Mouse (Mus musculus) natural killer cell, adult 2 months (primary cell): Measurements from ENCODE around the gene Tmem35b.
A peak's percentile ranks its signal among the peaks of the same experiment; 100 is the strongest.

Experiments
- DNase-seq, 2 experiments: peaks; one replicate each; pipeline ENCODE4 v3.0.0; 2022; ENCODE audit warnings: low spot score in 2 of 2

The Tmem35b gene

GRCm38 (mm10) chr4:127168211-127168913 is 44.9 kb downstream of the Tmem35b start:
- DNase-seq = peak; percentile 7 to 18

DNA sequence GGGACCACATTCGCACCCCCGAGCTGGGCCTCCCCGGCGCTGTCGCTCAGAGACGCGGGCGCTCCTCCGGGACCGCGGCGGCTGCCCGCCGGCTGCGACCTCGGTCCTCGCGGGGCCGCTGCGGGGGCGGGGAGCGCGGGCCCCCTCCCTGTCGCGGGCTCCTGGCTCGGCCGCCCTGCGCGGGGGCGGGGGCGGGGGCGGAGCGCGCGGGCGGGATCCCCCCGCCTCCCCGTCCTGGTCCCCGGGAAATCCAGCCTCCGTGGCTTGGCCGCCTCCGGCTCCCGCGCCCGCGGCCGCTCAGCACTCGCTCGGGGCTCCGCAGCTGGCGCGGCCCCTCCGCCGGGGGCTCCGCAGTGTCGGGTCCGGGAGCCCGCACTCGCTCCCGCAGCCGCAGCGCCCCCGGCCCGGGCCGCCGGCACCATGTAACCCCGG is 45.4 kb downstream of the Tmem35b start, which contains the start of gene Dlgap3:
Gene Dlgap3 (plus strand): TSS at position 291 of the 432 bp plus-strand sequence.
- no peak for DNase-seq

DNA sequence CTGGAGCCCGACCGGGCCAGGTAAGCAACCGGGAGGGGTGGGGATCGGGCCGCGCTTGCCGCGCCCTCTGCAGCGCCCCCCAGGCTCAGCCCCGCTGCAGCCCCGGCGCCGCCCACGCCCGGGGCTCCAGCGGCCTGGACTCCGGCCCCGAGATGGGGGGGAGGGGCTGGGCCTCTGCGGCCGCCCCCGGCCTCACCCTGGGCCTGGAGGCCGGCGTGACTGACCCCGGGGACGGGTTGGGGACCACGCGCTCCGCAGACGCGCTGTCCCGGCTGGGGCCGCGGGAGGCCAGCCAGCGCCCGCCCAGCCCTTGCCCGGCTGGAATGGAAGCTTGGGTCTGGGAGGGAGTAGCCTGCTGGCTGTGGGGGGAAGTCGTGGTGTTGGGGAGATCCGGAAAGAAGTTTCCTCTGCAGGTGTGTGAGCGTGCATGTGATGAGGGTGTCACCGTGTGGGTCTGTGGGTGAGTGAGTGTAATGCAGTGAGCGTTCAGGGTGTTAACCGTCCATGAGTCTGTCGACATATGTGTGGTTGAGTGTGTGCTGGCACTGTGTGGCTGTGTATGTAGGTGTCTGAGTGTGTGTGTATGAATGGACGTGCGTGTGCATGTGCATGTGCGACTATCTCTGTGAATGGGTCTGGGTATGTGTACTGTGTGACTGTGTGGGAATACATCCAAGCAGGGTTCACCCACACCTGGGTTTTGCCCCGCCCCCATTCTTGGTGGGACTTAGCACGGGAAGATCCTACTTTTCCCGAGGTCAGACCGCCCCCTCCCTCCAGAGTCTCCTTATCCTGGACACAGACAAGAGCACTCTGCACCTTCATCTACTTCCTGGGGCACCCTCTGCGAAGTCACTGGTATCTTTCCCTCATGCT is 46.1 kb downstream of the Tmem35b start:
- DNase-seq = peak; percentile 18 to 19

DNA sequence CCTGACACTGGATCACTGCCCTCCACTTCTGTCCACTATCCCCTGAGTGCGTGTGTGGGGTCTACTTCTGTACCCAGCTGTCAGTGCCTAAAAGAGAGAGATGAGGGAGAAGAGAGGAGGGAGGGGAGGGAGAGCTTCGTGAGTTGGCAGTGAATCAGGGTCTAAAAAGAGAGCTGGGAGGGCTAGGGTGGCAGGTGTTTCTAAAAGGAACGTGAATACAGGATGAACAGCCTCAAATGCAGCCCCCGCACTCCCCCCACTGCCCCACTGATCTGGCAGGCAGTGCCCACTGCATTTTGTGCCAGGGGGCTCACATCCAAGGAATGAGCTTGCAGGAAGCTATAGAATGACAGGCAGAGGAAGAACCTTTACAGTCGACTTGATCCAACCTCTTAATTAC is 47.4 kb downstream of the Tmem35b start:
- DNase-seq = no peak

GRCm38 (mm10) chr4:127171341-127171905 is 47.9 kb downstream of the Tmem35b start:
- DNase-seq = no peak

- DNase-seq = no peak
Observed at GRCm38 (mm10) chr4:127172119-127172518, 48.6 kb downstream of the Tmem35b start.

GRCm38 (mm10) chr4:127172614-127173013 is 49.1 kb downstream of the Tmem35b start:
- DNase-seq = no peak

DNA sequence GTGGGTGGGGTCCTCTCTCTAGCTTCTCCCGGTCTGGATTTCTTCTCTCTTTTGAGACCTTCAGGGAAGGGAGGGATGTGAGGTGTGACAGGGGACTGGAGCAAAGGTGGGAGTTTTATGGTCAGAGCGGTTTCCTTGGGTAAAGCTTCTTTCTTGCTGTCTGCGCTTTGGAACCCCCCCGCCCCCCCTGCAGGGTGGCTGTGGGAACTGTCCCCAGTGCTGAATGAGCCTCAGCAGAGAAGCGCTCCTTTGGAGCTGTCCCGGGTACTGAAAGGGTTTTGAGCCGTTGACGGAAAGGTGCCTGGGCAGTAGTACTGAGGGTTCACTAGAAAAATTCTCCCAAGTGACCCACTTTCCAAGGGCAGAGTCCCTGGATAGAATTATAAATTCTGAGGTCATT is 50.0 kb downstream of the Tmem35b start:
- peak in 1 of 2 experiments; percentile 35 for DNase-seq

- no peak for DNase-seq
Observed at GRCm38 (mm10) chr4:127174075-127174899, 50.8 kb downstream of the Tmem35b start.

GRCm38 (mm10) chr4:127174900-127175278 is 51.4 kb downstream of the Tmem35b start:
- no peak for DNase-seq

DNA sequence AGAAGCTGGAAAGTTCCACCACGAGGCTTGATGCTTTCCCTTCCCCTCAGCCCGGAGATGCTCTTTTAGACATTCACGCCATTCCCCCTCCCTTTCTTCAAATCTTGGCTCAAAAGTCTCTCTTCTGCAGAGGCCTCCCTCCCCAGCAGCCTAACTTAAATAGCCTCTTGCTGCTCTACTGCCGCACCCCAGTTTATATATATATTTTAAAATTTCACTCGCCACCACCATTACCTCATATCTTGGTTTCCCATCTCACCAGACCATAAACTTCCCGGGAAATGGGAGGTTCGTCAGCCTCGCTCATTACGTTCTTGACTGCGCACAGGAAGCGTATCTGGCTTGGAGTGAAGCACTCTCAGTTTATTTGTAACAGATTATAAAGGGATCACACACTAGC is 54.5 kb downstream of the Tmem35b start:
- DNase-seq = no peak

DNA sequence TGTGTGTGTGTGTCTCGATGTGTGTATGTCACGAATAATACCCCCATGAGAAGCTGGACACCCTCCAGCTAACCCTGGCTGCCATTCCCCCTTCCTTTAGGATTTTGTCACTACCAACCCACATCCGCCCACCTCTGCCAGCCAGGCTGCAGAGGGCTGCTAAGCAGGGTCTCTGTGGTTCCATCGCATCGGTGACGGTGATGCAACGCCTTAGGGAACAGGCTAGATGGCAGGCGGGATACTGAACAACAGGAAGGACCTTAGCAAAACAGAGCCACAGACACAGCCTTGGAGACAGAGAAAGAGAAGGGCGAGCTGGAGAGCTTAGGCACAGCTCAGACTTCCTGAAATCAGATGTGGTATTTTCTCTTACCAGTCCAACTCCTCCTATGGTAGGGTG is 55.2 kb downstream of the Tmem35b start:
- DNase-seq = no peak
